Mouse (Mus musculus) frontal cortex, postnatal 25 days (tissue): ENCODE measurements around the gene 4930596D02Rik.

Source experiments
- DNase-seq, 2 experiments: peaks; one replicate each; pipeline ENCODE4 v3.0.0; 2022; ENCODE audit warnings: low spot score in 2 of 2

The 4930596D02Rik gene

DNA sequence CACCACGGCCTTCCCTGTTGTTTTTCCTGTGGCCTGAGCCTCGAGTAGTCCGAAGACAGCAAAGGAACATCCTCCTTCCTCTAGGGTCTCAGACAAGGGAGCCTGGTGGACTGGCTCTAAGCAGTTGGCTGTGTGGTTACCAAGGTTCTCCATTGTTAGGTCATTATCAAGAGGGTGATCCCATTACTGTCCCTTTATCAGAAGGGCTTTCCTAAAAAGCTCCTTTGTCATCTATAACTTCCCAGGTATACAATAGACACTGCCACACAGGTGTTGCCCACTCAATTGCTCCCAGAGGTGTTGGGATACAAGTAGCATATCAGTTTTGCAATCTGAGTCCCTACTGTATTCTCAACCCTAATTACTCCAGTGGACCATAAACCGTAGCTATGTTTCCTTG lies at the start of gene 4930596D02Rik:
4930596D02Rik (minus strand) TSS at position 101 of the 400 bp plus-strand sequence.
- DNase-seq, result no peak

GRCm38 (mm10) chr14:35853254-35853653 lies 41.5 kb upstream of the 4930596D02Rik start:
- DNase-seq, result no peak

- no peak for DNase-seq
Observed at GRCm38 (mm10) chr14:35845271-35845670, 33.5 kb upstream of the 4930596D02Rik start.

DNA sequence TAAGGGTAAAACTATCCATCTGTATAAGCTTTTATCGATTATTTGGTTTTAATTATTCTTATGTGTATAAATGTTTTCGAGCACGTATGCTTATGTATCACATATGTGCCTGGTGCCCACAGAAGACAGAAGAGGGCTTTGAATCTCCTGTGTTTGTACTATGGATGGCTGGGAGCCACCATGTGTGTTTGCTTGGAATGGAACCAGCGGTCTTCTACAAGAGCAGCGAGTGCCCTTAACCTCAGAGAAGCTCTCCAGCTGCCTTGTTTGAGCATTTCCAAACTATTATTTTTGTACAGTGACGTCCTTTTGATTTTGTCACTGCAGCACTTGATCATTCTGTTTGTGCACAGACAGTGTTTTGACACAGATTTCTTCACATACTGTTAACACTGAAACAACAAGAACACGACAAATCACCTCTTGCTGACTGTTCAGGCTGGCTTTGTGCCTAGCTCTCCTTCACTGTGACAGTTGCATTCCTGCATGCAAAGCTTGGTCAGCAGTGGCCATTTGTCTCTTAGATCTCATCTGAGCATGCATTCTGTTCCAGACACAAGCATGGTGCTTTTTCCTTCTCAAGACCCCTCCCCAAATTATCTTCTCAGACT lies 30.4 kb upstream of the 4930596D02Rik start:
- DNase-seq, result no peak

GRCm38 (mm10) chr14:35792656-35793213 lies 19.0 kb downstream of the 4930596D02Rik start:
- no peak for DNase-seq

DNA sequence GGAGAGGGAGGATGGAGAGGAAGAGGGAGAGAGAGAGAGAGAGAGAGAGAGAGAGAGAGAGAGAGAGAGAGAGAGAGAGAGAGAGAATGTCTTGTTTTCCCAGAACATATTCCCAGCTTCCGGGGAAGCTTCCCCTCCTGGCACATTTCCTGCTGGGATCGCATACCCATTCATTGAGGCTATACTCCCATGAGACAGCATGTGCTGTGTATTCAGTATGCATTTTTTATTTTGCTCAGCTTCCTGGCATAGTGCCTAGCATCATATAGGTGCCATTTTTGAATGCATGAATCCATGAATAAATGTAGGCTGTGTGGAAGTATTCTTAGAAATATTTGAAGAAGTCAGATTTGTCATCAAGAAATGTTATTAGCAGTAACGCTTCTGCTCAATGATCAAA lies 31.7 kb downstream of the 4930596D02Rik start:
- DNase-seq, result no peak

DNA sequence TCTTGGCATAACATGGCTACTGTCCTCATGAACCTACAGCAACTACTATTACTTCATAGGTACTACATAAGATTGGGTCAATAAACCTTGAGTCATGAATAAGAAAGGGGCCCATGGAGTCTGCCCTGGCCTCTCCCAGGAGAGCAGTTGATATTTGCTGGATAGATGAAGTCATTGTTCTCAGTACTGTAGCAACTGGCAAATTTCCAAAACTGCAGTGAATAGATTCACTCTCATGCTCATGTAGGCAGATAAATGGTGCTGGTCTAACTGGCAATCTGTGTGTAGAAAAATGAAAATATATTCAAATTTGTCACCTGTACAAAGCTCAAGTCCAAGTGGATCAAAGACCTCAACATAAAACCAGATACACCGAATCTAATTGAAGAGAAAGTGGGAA lies 38.5 kb downstream of the 4930596D02Rik start:
- no peak for DNase-seq
